Comparison of ENCODE assay signal across 7 mouse cellular contexts in genomic region chrX:104200736-104201591, GRCm38 (mm10). TPM values are rescaled to one million over a fixed set of nuclear protein-coding genes. Genes with fewer than 3 reads are reported as not detected.
A peak's percentile ranks its signal among the peaks of the same experiment; 100 is the strongest.
DNase-seq lines count a peak whose midpoint lies in the region; ATAC-seq lines count a peak whose summit lies in the region.

Gene Nexmif (minus strand): TSS chrX:104201185.

- WGBS in intestine, embryonic 14.5 days, result 20% methylated on average over 50 of the region's 70 CpGs

- H3K9me3 ChIP-seq in intestine, embryonic 14.5 days (ENCODE audit: control insufficient read depth, low read length), result no peaks in the 10 kb centered on the region

- H3K27ac ChIP-seq in intestine, embryonic 14.5 days (ENCODE audit: low read depth), result no peak within 1 kb of the TSS

- no peaks in the 10 kb centered on the region for H3K36me3 ChIP-seq in intestine, embryonic 14.5 days (ENCODE audit: control insufficient read depth, insufficient read depth, low read length)

- peak within 1 kb of the TSS; percentile 36 for H3K4me3 ChIP-seq in intestine, embryonic 14.5 days (ENCODE audit: low read depth, low read length)

- peak; percentile 66 for DNase-seq in adrenal gland, postnatal 10 days
- peak; percentile 36 for DNase-seq in cerebellum, adult 9-11 months
- peak; percentile 13 to 14 for DNase-seq in frontal cortex, postnatal 25 days (ENCODE audit: low spot score in 2 of 2)
- peak; percentile 63 for DNase-seq in intestine, embryonic 14.5 days (ENCODE audit: low spot score)
- DNase-seq in left cerebral cortex, adult 9 months (ENCODE audit: low spot score in 2 of 2), result peak; percentile 6 to 21
- peak; percentile 54 for DNase-seq in right cerebral cortex, postnatal 25 days

- no peaks in the 10 kb centered on the region for H3K4me1 ChIP-seq in intestine, embryonic 14.5 days (replicated peaks; ENCODE audit: control insufficient read depth, insufficient read depth, low read length)

- peaks cover 43% of the 10 kb centered on the region for H3K27me3 ChIP-seq in intestine, embryonic 14.5 days (replicated peaks; ENCODE audit: control insufficient read depth, insufficient read depth, low read length)

- peak; percentile 62 for ATAC-seq in intestine, embryonic 14.5 days (replicated peaks; ENCODE audit: low FRiP score, low TSS enrichment, low read depth)
- ATAC-seq in megakaryocyte, adult 5-6 weeks (ENCODE audit: poor library complexity, severe bottlenecking), result peak; percentile 24; the same call in 1 of the 2 replicates

- peak within 1 kb of the TSS; percentile 16; the same call in 1 of the 2 replicates for H3K9ac ChIP-seq in intestine, embryonic 14.5 days (ENCODE audit: low read length)

- peak within 1 kb of the TSS; percentile 61 for H3K4me2 ChIP-seq in intestine, embryonic 14.5 days (ENCODE audit: low read length)

RNA-seq across cellular contexts. Expression of gene Nexmif, which starts in this region (rescaled TPM):
- 10 to 100 TPM in 1 of 2 experiments, 1 to 10 TPM in 1; 7.9 to 11.8 TPM for total RNA-seq in adrenal gland, postnatal 10 days (2021)
- polyA plus RNA-seq in intestine, embryonic 14.5 days (2014; fragmentation: Nextera tagmentation; extraction: Ambion mirVana), result 0.77 and 0.84 TPM in 2 replicates
- not detected in 2 replicates for total RNA-seq in megakaryocyte, adult 5-6 weeks (2015)
- not detected in 2 replicates for total RNA-seq in megakaryocyte, adult 5-6 weeks (2017)

Comparison
In these comparisons a context has a peak if more than half of its experiments do, and no peak if none do; other contexts are left out.
1. RNA of gene Nexmif (total RNA-seq): 7.9 to 11.8 TPM in adrenal gland, postnatal 10 days; not detected in megakaryocyte, adult 5-6 weeks; every median in the first group is over 4 times any median in the second.
2. Peak in DNase-seq, ATAC-seq, H3K4me3 ChIP-seq, H3K9ac ChIP-seq and H3K4me2 ChIP-seq in intestine, embryonic 14.5 days; RNA of the gene not detected or under 1 TPM.
3. Peak in ATAC-seq in megakaryocyte, adult 5-6 weeks; RNA of the gene not detected or under 1 TPM.
4. DNase-seq: peak in every context shown above with its lines; median percentile 66 in adrenal gland, postnatal 10 days; 63 in intestine, embryonic 14.5 days; 54 in right cerebral cortex, postnatal 25 days; 36 in cerebellum, adult 9-11 months; 14 in frontal cortex, postnatal 25 days; 14 in left cerebral cortex, adult 9 months.